Comparison of ENCODE assay signal across 9 mouse cellular contexts in the genomic region with DNA sequence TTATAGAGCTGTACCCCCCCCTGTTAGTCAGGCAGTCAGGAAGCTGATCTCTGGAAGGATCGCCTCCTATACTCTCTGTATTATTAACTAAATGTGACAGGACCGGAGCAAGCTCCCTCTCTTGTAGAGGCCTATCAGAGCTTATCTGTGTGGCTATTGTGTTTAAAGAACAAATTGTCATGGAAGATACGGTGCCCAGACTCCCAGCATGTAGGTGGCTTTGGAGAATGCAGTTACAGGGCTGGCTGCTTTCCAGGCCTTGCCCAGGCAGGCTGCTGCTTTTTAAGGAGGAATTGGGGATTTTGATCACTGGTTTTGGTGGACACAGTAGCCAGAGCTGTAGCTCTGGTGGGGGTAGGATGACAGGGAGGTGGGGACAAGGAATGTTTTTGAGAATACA.
DNase-seq lines count a peak whose midpoint lies in the region; ATAC-seq and TF ChIP-seq lines count a peak whose summit lies in the region.
"Had no signal": no experiment of that assay in that cellular context is flagged by ENCODE, and none has a peak within 500 bp of the region (broad histone marks: within the 10 kb centered on the region; RNA-seq: fewer than 3 reads in every experiment).

No protein-coding gene starts in this region.

- H3K4me1 ChIP-seq in lung, postnatal 0 days (ENCODE audit: insufficient read depth, low read depth, low read length) = peaks cover 21% of the 10 kb centered on the region

- H3K27ac ChIP-seq in lung, postnatal 0 days (ENCODE audit: low read length) = 0 out of 2 replicates have a peak overlapping the region, but pooled peaks have one; percentile 8
- H3K27ac ChIP-seq: hindbrain, embryonic 15.5 days had no signal

- no peaks in the 10 kb centered on the region for H3K9me3 ChIP-seq in lung, postnatal 0 days (ENCODE audit: low read length)
- H3K9me3 ChIP-seq: hindbrain, embryonic 15.5 days had no signal

- H3K36me3 ChIP-seq in lung, postnatal 0 days (ENCODE audit: insufficient read depth, low read length) = no peaks in the 10 kb centered on the region
- H3K36me3 ChIP-seq: hindbrain, embryonic 15.5 days had no signal

- no peak for TF ChIP-seq CTCF in lung, postnatal 0 days (IDR thresholded peaks at IDR 0.05)

- no peaks in the 10 kb centered on the region for H3K27me3 ChIP-seq in lung, postnatal 0 days (replicated peaks; ENCODE audit: insufficient read depth, low read length)
- H3K27me3 ChIP-seq: hindbrain, embryonic 15.5 days had no signal

- H3K4me2 ChIP-seq in lung, postnatal 0 days (replicated peaks; ENCODE audit: low read depth, low read length) = no peak overlapping the region
- H3K4me2 ChIP-seq: hindbrain, embryonic 15.5 days had no signal

- TF ChIP-seq EP300 in lung, postnatal 0 days (IDR thresholded peaks at IDR 0.05) = 0 out of 2 replicates have a peak, but pooled peaks have one; percentile 20

- no peak overlapping the region for H3K9ac ChIP-seq in lung, postnatal 0 days (replicated peaks; ENCODE audit: low read depth)
- H3K9ac ChIP-seq: hindbrain, embryonic 15.5 days had no signal

- peak; percentile 74 for ATAC-seq in frontal cortex, adult (ENCODE audit: low TSS enrichment)
- ATAC-seq in lung, postnatal 0 days = peak; percentile 18; the same call in 1 of the 2 replicates
- no peak for ATAC-seq in activated CD4-positive, CD25-positive, alpha-beta regulatory T cell, adult 4 months

- DNase-seq in frontal cortex, postnatal 14 days (ENCODE audit: low spot score in 2 of 2) = no peak
- peak; percentile 8 for DNase-seq in lung, postnatal 0 days (ENCODE audit: low spot score)
- DNase-seq in lung, postnatal 25 days (ENCODE audit: low spot score) = no peak
- DNase-seq in cerebellum, postnatal 14 days = peak; percentile 80 to 82
- peak; percentile 51 for DNase-seq in right cerebral cortex, postnatal 14 days
- DNase-seq in yolk sac, embryonic 10.5 days (ENCODE audit: low spot score) = no peak

- no peak overlapping the region for H3K4me3 ChIP-seq in lung, postnatal 0 days (ENCODE audit: low read depth, low read length)
- H3K4me3 ChIP-seq: hindbrain, embryonic 15.5 days had no signal

- WGBS in lung, postnatal 0 days = 22% methylated on average over 3 of the region's 3 CpGs

Comparison
In these comparisons a context has a peak if more than half of its experiments do, and no peak if none do; other contexts are left out.
1. DNase-seq: peak in lung, postnatal 0 days (single experiment), cerebellum, postnatal 14 days (2 of 2) and right cerebral cortex, postnatal 14 days (single experiment); none in frontal cortex, postnatal 14 days (0 of 2), lung, postnatal 25 days (single experiment) and yolk sac, embryonic 10.5 days (single experiment).